Comparison of ENCODE assay signal across 26 mouse cellular contexts in genomic region chr7:98148721-98149407, GRCm38 (mm10). TPM values are rescaled to one million over a fixed set of nuclear protein-coding genes. Genes with fewer than 3 reads are reported as not detected.
DNase-seq lines count a peak whose midpoint lies in the region; ATAC-seq and TF ChIP-seq lines count a peak whose summit lies in the region.
"Had no signal": no experiment of that assay in that cellular context is flagged by ENCODE, and none has a peak within 500 bp of the region (broad histone marks: within the 10 kb centered on the region; RNA-seq: fewer than 3 reads in every experiment).

No protein-coding gene starts in this region.

- TF ChIP-seq EP300 in MEL (IDR thresholded peaks at IDR 0.05; ENCODE audit: low read depth in 1 of 2, low read length in 2 of 2), result no peak

- intact Hi-C loops in left cerebral cortex, postnatal 36 days (cut with DNase I), result no loop called here

- no peak for TF ChIP-seq RAD21 in MEL (IDR thresholded peaks at IDR 0.05; ENCODE audit: low read depth, low read length)

- 58% methylated on average over 10 of the region's 10 CpGs for WGBS in heart, embryonic 12.5 days
- WGBS in forebrain, embryonic 16.5 days, result 73% methylated on average over 10 of the region's 10 CpGs

- H3K79me2 ChIP-seq in MEL (ENCODE audit: control insufficient read depth, insufficient read depth, low read length, poor library complexity), result no peaks in the 10 kb centered on the region

- no peak overlapping the region for H3K4me3 ChIP-seq in heart, embryonic 12.5 days
- H3K4me3 ChIP-seq in MEL (ENCODE audit: control insufficient read depth in 1 of 2, insufficient read depth in 1 of 2, low read depth in 2 of 2, low read length in 2 of 2), result no peak overlapping the region
- no peak overlapping the region for H3K4me3 ChIP-seq in forebrain, embryonic 16.5 days (replicated peaks; ENCODE audit: low read length)
- H3K4me3 ChIP-seq: embryonic facial prominence, embryonic 12.5 days; erythroblast, embryonic 14.5 days; hindbrain, embryonic 15.5 days; limb, embryonic 13.5 days; liver, embryonic 13.5 days; stomach, embryonic 15.5 days had no signal

- DNase-seq in adrenal gland, adult 2 months, result peak; percentile 48
- DNase-seq in adrenal gland, postnatal 4 days (ENCODE audit: low spot score in 2 of 2), result no peak
- no peak for DNase-seq in heart, adult 18-20 months
- peak; percentile 24 for DNase-seq in MEL (ENCODE audit: low read depth, low spot score)
- no peak for DNase-seq in left cerebral cortex, postnatal 36 days (ENCODE audit: low spot score in 2 of 2)
- DNase-seq in spleen, adult 18-20 months, result no peak
- DNase-seq: cerebellum, postnatal 10 days; gastrocnemius, postnatal 25 days; heart, postnatal 14 days; kidney, postnatal 4 days; layer of hippocampus, adult 9-11 months; liver, embryonic 13.5 days; lung, embryonic 14.5 days; lung, postnatal 36 days; right cerebral cortex, postnatal 14 days had no signal

- TF ChIP-seq CTCF in MEL (IDR thresholded peaks at IDR 0.05 in 2 of 3, conservative IDR thresholded peaks at IDR 0.05 in 1 of 3; ENCODE audit: control insufficient read depth in 1 of 3, insufficient read depth in 1 of 3, low read depth in 2 of 3, low read length in 3 of 3, poor library complexity in 1 of 3, severe bottlenecking in 1 of 3), result no peak

- no peaks in the 10 kb centered on the region for H3K9me3 ChIP-seq in heart, embryonic 12.5 days (replicated peaks)
- H3K9me3 ChIP-seq in MEL (replicated peaks; ENCODE audit: insufficient read depth, low read length), result no peaks in the 10 kb centered on the region
- no peaks in the 10 kb centered on the region for H3K9me3 ChIP-seq in forebrain, embryonic 16.5 days (ENCODE audit: control insufficient read depth, low read length)
- H3K9me3 ChIP-seq: embryonic facial prominence, embryonic 12.5 days; hindbrain, embryonic 15.5 days; limb, embryonic 13.5 days; liver, embryonic 13.5 days; stomach, embryonic 15.5 days had no signal

- H3K9ac ChIP-seq in heart, embryonic 12.5 days, result peak overlapping the region; percentile 22; the same call in 1 of the 2 replicates
- no peak overlapping the region for H3K9ac ChIP-seq in MEL (ENCODE audit: control insufficient read depth, low read depth, low read length, poor library complexity, severe bottlenecking)
- H3K9ac ChIP-seq in forebrain, embryonic 16.5 days (replicated peaks; ENCODE audit: low read depth, low read length), result no peak overlapping the region
- H3K9ac ChIP-seq: embryonic facial prominence, embryonic 12.5 days; hindbrain, embryonic 15.5 days; liver, embryonic 13.5 days; lung, embryonic 14.5 days; stomach, embryonic 15.5 days had no signal

- H3K4me2 ChIP-seq in heart, embryonic 12.5 days, result no peak overlapping the region
- H3K4me2 ChIP-seq in forebrain, embryonic 16.5 days (ENCODE audit: low read length), result no peak overlapping the region
- H3K4me2 ChIP-seq: embryonic facial prominence, embryonic 12.5 days; hindbrain, embryonic 15.5 days; limb, embryonic 13.5 days; liver, embryonic 13.5 days; lung, embryonic 14.5 days; stomach, embryonic 15.5 days had no signal

- peaks cover 39% of the 10 kb centered on the region for H3K4me1 ChIP-seq in heart, embryonic 12.5 days (replicated peaks)
- H3K4me1 ChIP-seq in MEL (ENCODE audit: control insufficient read depth in 1 of 2, insufficient read depth in 2 of 2, low read length in 2 of 2), result no peaks in the 10 kb centered on the region
- H3K4me1 ChIP-seq in forebrain, embryonic 16.5 days (replicated peaks; ENCODE audit: control insufficient read depth, insufficient read depth, low read length), result peaks cover 16% of the 10 kb centered on the region

- 0 out of 2 replicates have a peak, but pooled peaks cover 4% of the 10 kb centered on the region for H3K27me3 ChIP-seq in heart, embryonic 12.5 days (replicated peaks)
- no peaks in the 10 kb centered on the region for H3K27me3 ChIP-seq in MEL (ENCODE audit: control insufficient read depth in 1 of 2, insufficient read depth in 2 of 2, low read length in 2 of 2)
- no peaks in the 10 kb centered on the region for H3K27me3 ChIP-seq in forebrain, embryonic 16.5 days (replicated peaks; ENCODE audit: control insufficient read depth, insufficient read depth, low read length)
- H3K27me3 ChIP-seq: embryonic facial prominence, embryonic 12.5 days; hindbrain, embryonic 15.5 days; limb, embryonic 13.5 days; liver, embryonic 13.5 days; Patski; stomach, embryonic 15.5 days had no signal

- ATAC-seq in heart, embryonic 12.5 days (ENCODE audit: insufficient number of reproducible peaks, low FRiP score), result no peak
- peak; percentile 30; the same call in 1 of the 2 replicates for ATAC-seq in forebrain, embryonic 16.5 days
- ATAC-seq: intestine, embryonic 16.5 days; Patski had no signal

- H3K27ac ChIP-seq in heart, embryonic 12.5 days (ENCODE audit: poor library complexity, severe bottlenecking), result peak overlapping the region; percentile 52
- no peak overlapping the region for H3K27ac ChIP-seq in MEL (ENCODE audit: control insufficient read depth, low read depth, low read length)
- H3K27ac ChIP-seq in forebrain, embryonic 16.5 days (ENCODE audit: low read length), result 0 out of 2 replicates have a peak overlapping the region, but pooled peaks have one; percentile 47
- H3K27ac ChIP-seq: embryonic facial prominence, embryonic 12.5 days; limb, embryonic 13.5 days; liver, embryonic 13.5 days; stomach, embryonic 15.5 days had no signal

- no peaks in the 10 kb centered on the region for H3K36me3 ChIP-seq in heart, embryonic 12.5 days
- H3K36me3 ChIP-seq in MEL (ENCODE audit: control insufficient read depth in 1 of 2, insufficient read depth in 2 of 2, low read length in 2 of 2), result no peaks in the 10 kb centered on the region
- no peaks in the 10 kb centered on the region for H3K36me3 ChIP-seq in forebrain, embryonic 16.5 days (ENCODE audit: control insufficient read depth, insufficient read depth)
- H3K36me3 ChIP-seq: embryonic facial prominence, embryonic 12.5 days; hindbrain, embryonic 15.5 days; limb, embryonic 13.5 days; stomach, embryonic 15.5 days had no signal

- no peak for TF ChIP-seq POLR2A in MEL (IDR thresholded peaks at IDR 0.05; ENCODE audit: control insufficient read depth in 1 of 2, insufficient read depth in 1 of 2, low read depth in 1 of 2, low read length in 2 of 2, poor library complexity in 1 of 2)

TF ChIP-seq in MEL, 35 proteins besides CTCF, POLR2A, EP300 and RAD21 (continues in another document):
- TF ChIP-seq ZC3H11A (IDR thresholded peaks at IDR 0.05; ENCODE audit: low read depth, low read length) (no peak), ZMIZ1 (IDR thresholded peaks at IDR 0.05; ENCODE audit: low read depth, low read length) (no peak), TCF12 (IDR thresholded peaks at IDR 0.05; ENCODE audit: low read depth, low read length) (no peak), USF1 (IDR thresholded peaks at IDR 0.05; ENCODE audit: low read depth, low read length) (no peak), UBTF (IDR thresholded peaks at IDR 0.05; ENCODE audit: borderline replicate concordance, insufficient read depth, low read depth, low read length) (no peak)

RNA-seq across cellular contexts. Expression of gene Omp, which starts 3.6 kb away (rescaled TPM):
- total RNA-seq in adrenal gland, adult 2 months (2021), result 1 to 10 TPM in 1 of 2 experiments, under 1 TPM in 1; 0.17 to 5.7 TPM
- polyA plus RNA-seq in adrenal gland, adult 2 months (2012; rRNA removed), result 3.3 and 10.3 TPM in 2 replicates
- 1 to 10 TPM in 1 of 2 experiments, under 1 TPM in 1; 0.79 to 1.3 TPM for total RNA-seq in adrenal gland, postnatal 4 days (2021)
- polyA plus RNA-seq in heart, embryonic 12.5 days (2016; fragmentation: Nextera tagmentation; extraction: Ambion mirVana), result 0.19 and 0.20 TPM in 2 replicates
- total RNA-seq in heart, adult 18-20 months (2021), result not detected
- 0.08 TPM in 1 of 2 replicates, not detected in the other for total RNA-seq in MEL (2012; rRNA removed)
- polyA plus RNA-seq in MEL (2012; ENCODE audit: insufficient read depth in 1 of 2, insufficient read length in 2 of 2, low read depth in 1 of 2, low replicate concordance in 2 of 2, missing spikeins in 1 of 2), result under 1 TPM in 1 of 2 experiments, not detected in 1; 0.07 TPM
- 0.66 and 0.84 TPM in 2 replicates for polyA plus RNA-seq in forebrain, embryonic 16.5 days (2015; fragmentation: Nextera tagmentation; extraction: Ambion mirVana)
- under 1 TPM; 0.57 to 0.79 TPM for total RNA-seq in left cerebral cortex, postnatal 36 days (2021)

RNA-seq across cellular contexts. Expression of gene Capn5, which starts 29.2 kb away (rescaled TPM):
- total RNA-seq in adrenal gland, adult 2 months (2021), result 1 to 10 TPM; 4.1 to 6.1 TPM
- polyA plus RNA-seq in adrenal gland, adult 2 months (2012; rRNA removed), result 8.4 and 11.2 TPM in 2 replicates
- total RNA-seq in adrenal gland, postnatal 4 days (2021), result 10 to 100 TPM; 15.6 to 18.7 TPM
- 7.4 and 8.0 TPM in 2 replicates for polyA plus RNA-seq in heart, embryonic 12.5 days (2016; fragmentation: Nextera tagmentation; extraction: Ambion mirVana)
- 1 to 10 TPM; 1.4 to 3.0 TPM for total RNA-seq in heart, adult 18-20 months (2021)
- 0.04 and 0.26 TPM in 2 replicates for total RNA-seq in MEL (2012; rRNA removed)
- polyA plus RNA-seq in MEL (2012; ENCODE audit: insufficient read depth in 1 of 2, insufficient read length in 2 of 2, low read depth in 1 of 2, low replicate concordance in 2 of 2, missing spikeins in 1 of 2), result under 1 TPM in 1 of 2 experiments, not detected in 1; 0.54 TPM
- polyA plus RNA-seq in forebrain, embryonic 16.5 days (2015; fragmentation: Nextera tagmentation; extraction: Ambion mirVana), result 17.5 and 18.7 TPM in 2 replicates
- 10 to 100 TPM; 35.9 to 37.6 TPM for total RNA-seq in left cerebral cortex, postnatal 36 days (2021)

RNA-seq across cellular contexts. Expression of gene Myo7a, which starts 29.5 kb away (rescaled TPM):
- 100 to 1,000 TPM; 140 to 146 TPM for total RNA-seq in adrenal gland, adult 2 months (2021)
- polyA plus RNA-seq in adrenal gland, adult 2 months (2012; rRNA removed), result 136 and 180 TPM in 2 replicates
- total RNA-seq in adrenal gland, postnatal 4 days (2021), result 100 to 1,000 TPM; 132 to 153 TPM
- polyA plus RNA-seq in heart, embryonic 12.5 days (2016; fragmentation: Nextera tagmentation; extraction: Ambion mirVana), result 13.6 and 14.4 TPM in 2 replicates
- 1 to 10 TPM; 3.9 to 5.2 TPM for total RNA-seq in heart, adult 18-20 months (2021)
- 1.3 and 1.4 TPM in 2 replicates for total RNA-seq in MEL (2012; rRNA removed)
- polyA plus RNA-seq in MEL (2012; ENCODE audit: insufficient read depth in 1 of 2, insufficient read length in 2 of 2, low read depth in 1 of 2, low replicate concordance in 2 of 2, missing spikeins in 1 of 2), result 1 to 10 TPM in 1 of 2 experiments, not detected in 1; 7.5 TPM
- 17.9 and 18.1 TPM in 2 replicates for polyA plus RNA-seq in forebrain, embryonic 16.5 days (2015; fragmentation: Nextera tagmentation; extraction: Ambion mirVana)
- 10 to 100 TPM; 11.4 to 11.5 TPM for total RNA-seq in left cerebral cortex, postnatal 36 days (2021)

RNA-seq across cellular contexts. Expression of gene B3gnt6, which starts 50.4 kb away (rescaled TPM):
- total RNA-seq in adrenal gland, adult 2 months (2021), result under 1 TPM in 1 of 2 experiments, not detected in 1; 0.78 TPM
- polyA plus RNA-seq in adrenal gland, adult 2 months (2012; rRNA removed), result 0.19 and 0.20 TPM in 2 replicates
- total RNA-seq in adrenal gland, postnatal 4 days (2021), result 1 to 10 TPM; 1.3 to 1.8 TPM
- polyA plus RNA-seq in heart, embryonic 12.5 days (2016; fragmentation: Nextera tagmentation; extraction: Ambion mirVana), result 0.10 TPM in 1 of 2 replicates, not detected in the other
- not detected for total RNA-seq in heart, adult 18-20 months (2021)
- total RNA-seq in MEL (2012; rRNA removed), result 0.12 TPM in 1 of 2 replicates, not detected in the other
- under 1 TPM in 1 of 2 experiments, not detected in 1; 0.08 TPM for polyA plus RNA-seq in MEL (2012; ENCODE audit: insufficient read depth in 1 of 2, insufficient read length in 2 of 2, low read depth in 1 of 2, low replicate concordance in 2 of 2, missing spikeins in 1 of 2)
- polyA plus RNA-seq in forebrain, embryonic 16.5 days (2015; fragmentation: Nextera tagmentation; extraction: Ambion mirVana), result 0.30 and 0.36 TPM in 2 replicates
- total RNA-seq in left cerebral cortex, postnatal 36 days (2021), result under 1 TPM; 0.35 to 0.50 TPM
- total RNA-seq: gastrocnemius, postnatal 25 days; heart, postnatal 14 days; megakaryocyte-erythroid progenitor cell, adult 5-6 weeks; neutrophil, adult 5-6 weeks had no signal
- polyA plus RNA-seq: embryonic facial prominence, embryonic 12.5 days; erythroblast, embryonic 14.5 days; intestine, embryonic 16.5 days; limb, embryonic 13.5 days; liver, embryonic 13.5 days; lung, embryonic 14.5 days had no signal

Comparison
In these comparisons a context has a peak if more than half of its experiments do, and no peak if none do; other contexts are left out.
1. DNase-seq: peak in adrenal gland, adult 2 months (single experiment) and MEL (single experiment); none in adrenal gland, postnatal 4 days (0 of 2), heart, adult 18-20 months (0 of 2), left cerebral cortex, postnatal 36 days (0 of 2) and spleen, adult 18-20 months (0 of 2).
2. RNA of gene Myo7a, which starts 29.5 kb away (total RNA-seq): 132 to 153 TPM in adrenal gland, postnatal 4 days and 140 to 146 TPM in adrenal gland, adult 2 months; 11.4 to 11.5 TPM in left cerebral cortex, postnatal 36 days, 3.9 to 5.2 TPM in heart, adult 18-20 months and 1.3 to 1.4 TPM in MEL; every median in the first group is over 10 times any median in the second.